In genomic region chr19:5841999-5842784, GRCm38 (mm10) we compare ENCODE assay signal across 8 mouse cellular contexts. TPM values are rescaled to one million over a fixed set of nuclear protein-coding genes. Genes with fewer than 3 reads are reported as not detected.
DNase-seq lines count a peak whose midpoint lies in the region; ATAC-seq and TF ChIP-seq lines count a peak whose summit lies in the region.

No protein-coding gene starts in this region.

- H3K27ac ChIP-seq in spleen, adult 2 months (ENCODE audit: insufficient read depth, low read length): peak overlapping the region; percentile 69
- peak overlapping the region; percentile 45; the same call in 1 of the 2 replicates for H3K27ac ChIP-seq in hindbrain, embryonic 14.5 days
- H3K27ac ChIP-seq in neural tube, embryonic 12.5 days: no peak overlapping the region

- peaks cover 10% of the 10 kb centered on the region; the same call in 1 of the 2 replicates for H3K4me1 ChIP-seq in spleen, adult 2 months (ENCODE audit: control insufficient read depth, insufficient read depth, insufficient read length)
- peaks cover 47% of the 10 kb centered on the region for H3K4me1 ChIP-seq in hindbrain, embryonic 14.5 days (replicated peaks; ENCODE audit: control insufficient read depth, insufficient read depth, low read length)
- H3K4me1 ChIP-seq in neural tube, embryonic 12.5 days: peaks cover 47% of the 10 kb centered on the region

- peak; percentile 5 for DNase-seq in adrenal gland, adult 8-10 months
- no peak for DNase-seq in adrenal gland, adult 18-20 months (ENCODE audit: low spot score in 2 of 2)
- no peak for DNase-seq in spleen, adult 2 months (ENCODE audit: low read depth in 1 of 2, low spot score in 2 of 2)
- DNase-seq in spleen, postnatal 14 days (ENCODE audit: low spot score in 2 of 2): no peak
- no peak for DNase-seq in hindbrain, embryonic 14.5 days (ENCODE audit: low spot score)
- no peak for DNase-seq in left cerebral cortex, postnatal 10 days (ENCODE audit: extremely low spot score in 1 of 2, low spot score in 2 of 2)
- no peak for DNase-seq in layer of hippocampus, adult 18-20 months (ENCODE audit: low spot score in 2 of 2)

- ATAC-seq in hindbrain, embryonic 14.5 days (ENCODE audit: low FRiP score): no peak
- ATAC-seq in neural tube, embryonic 12.5 days (ENCODE audit: low FRiP score, low read depth): no peak

- no peak for TF ChIP-seq POLR2A in spleen, adult 2 months (IDR thresholded peaks at IDR 0.05; ENCODE audit: low read depth, low read length)

- no peak overlapping the region for H3K9ac ChIP-seq in hindbrain, embryonic 14.5 days
- no peak overlapping the region for H3K9ac ChIP-seq in neural tube, embryonic 12.5 days

- WGBS in spleen, adult 2 months: 18% methylated on average over 5 of the region's 5 CpGs
- 40% methylated on average over 5 of the region's 5 CpGs for WGBS in hindbrain, embryonic 14.5 days
- WGBS in neural tube, embryonic 12.5 days: 44% methylated on average over 5 of the region's 5 CpGs

- no peak for TF ChIP-seq CTCF in spleen, adult 2 months (IDR thresholded peaks at IDR 0.05; ENCODE audit: extremely low read depth, insufficient read depth, insufficient read length, insufficient replicate concordance)

- H3K27me3 ChIP-seq in spleen, adult 2 months (ENCODE audit: control insufficient read depth, insufficient read depth, low read length): no peaks in the 10 kb centered on the region
- H3K27me3 ChIP-seq in hindbrain, embryonic 14.5 days (ENCODE audit: control insufficient read depth, insufficient read depth, low read length): no peaks in the 10 kb centered on the region
- H3K27me3 ChIP-seq in neural tube, embryonic 12.5 days (replicated peaks): no peaks in the 10 kb centered on the region

- peak overlapping the region; percentile 72 for H3K4me3 ChIP-seq in spleen, adult 2 months (ENCODE audit: extremely low read depth, insufficient read depth, insufficient read length)
- H3K4me3 ChIP-seq in hindbrain, embryonic 14.5 days (replicated peaks; ENCODE audit: low read length): no peak overlapping the region
- H3K4me3 ChIP-seq in neural tube, embryonic 12.5 days: no peak overlapping the region

- H3K4me2 ChIP-seq in hindbrain, embryonic 14.5 days (replicated peaks): no peak overlapping the region; the same call in 1 of the 2 replicates
- peak overlapping the region; percentile 68 for H3K4me2 ChIP-seq in neural tube, embryonic 12.5 days (replicated peaks)

- intact Hi-C loops in left cerebral cortex, postnatal 10 days (cut with DNase I): no loop called here

- H3K9me3 ChIP-seq in hindbrain, embryonic 14.5 days (ENCODE audit: control insufficient read depth, low read length): no peaks in the 10 kb centered on the region
- no peaks in the 10 kb centered on the region for H3K9me3 ChIP-seq in neural tube, embryonic 12.5 days

- H3K36me3 ChIP-seq in spleen, adult 2 months (ENCODE audit: control insufficient read depth, insufficient read depth, low read length): no peaks in the 10 kb centered on the region
- no peaks in the 10 kb centered on the region for H3K36me3 ChIP-seq in hindbrain, embryonic 14.5 days (replicated peaks; ENCODE audit: control insufficient read depth, insufficient read depth)
- H3K36me3 ChIP-seq in neural tube, embryonic 12.5 days: no peaks in the 10 kb centered on the region

RNA-seq across cellular contexts. Expression of gene Frmd8, which starts 32.9 kb away (rescaled TPM):
- 10 to 100 TPM; 47.6 to 55.2 (median 53.4) TPM for total RNA-seq in adrenal gland, adult 8-10 months (2022)
- 10 to 100 TPM; 21.1 to 42.8 TPM for total RNA-seq in adrenal gland, adult 18-20 months (2021)
- polyA plus RNA-seq in spleen, adult 2 months (2012; rRNA removed): 42.3 and 43.9 TPM in 2 replicates
- polyA plus RNA-seq in hindbrain, embryonic 14.5 days (2014; fragmentation: Nextera tagmentation; extraction: Ambion mirVana): 11.3 and 13.1 TPM in 2 replicates
- polyA plus RNA-seq in neural tube, embryonic 12.5 days (2016; fragmentation: Nextera tagmentation; extraction: Ambion mirVana): 27.0 and 33.0 TPM in 2 replicates
- 10 to 100 TPM; 10.7 to 12.4 TPM for total RNA-seq in left cerebral cortex, postnatal 10 days (2021)
- total RNA-seq in layer of hippocampus, adult 18-20 months (2021): 10 to 100 TPM; 12.7 to 13.0 TPM

RNA-seq across cellular contexts. Expression of gene Slc25a45, which starts 35.4 kb away (rescaled TPM):
- 10 to 100 TPM; 12.8 to 21.7 (median 17.5) TPM for total RNA-seq in adrenal gland, adult 8-10 months (2022)
- total RNA-seq in adrenal gland, adult 18-20 months (2021): 10 to 100 TPM in 1 of 2 experiments, 1 to 10 TPM in 1; 4.9 to 19.0 TPM
- 36.6 and 37.6 TPM in 2 replicates for polyA plus RNA-seq in spleen, adult 2 months (2012; rRNA removed)
- polyA plus RNA-seq in hindbrain, embryonic 14.5 days (2014; fragmentation: Nextera tagmentation; extraction: Ambion mirVana): 1.5 and 2.5 TPM in 2 replicates
- polyA plus RNA-seq in neural tube, embryonic 12.5 days (2016; fragmentation: Nextera tagmentation; extraction: Ambion mirVana): 1.7 and 2.5 TPM in 2 replicates
- total RNA-seq in left cerebral cortex, postnatal 10 days (2021): 1 to 10 TPM; 3.4 to 3.8 TPM
- 1 to 10 TPM; 2.9 to 3.2 TPM for total RNA-seq in layer of hippocampus, adult 18-20 months (2021)

RNA-seq across cellular contexts. Expression of gene Tigd3, which starts 51.8 kb away (rescaled TPM):
- 1 to 10 TPM in 3 of 4 experiments, under 1 TPM in 1; 0.93 to 3.5 (median 1.6) TPM for total RNA-seq in adrenal gland, adult 8-10 months (2022)
- total RNA-seq in adrenal gland, adult 18-20 months (2021): 1 to 10 TPM in 1 of 2 experiments, under 1 TPM in 1; 0.90 to 1.1 TPM
- polyA plus RNA-seq in spleen, adult 2 months (2012; rRNA removed): 1.3 TPM in 2 replicates
- 6.1 and 9.4 TPM in 2 replicates for polyA plus RNA-seq in hindbrain, embryonic 14.5 days (2014; fragmentation: Nextera tagmentation; extraction: Ambion mirVana)
- 10.5 and 11.8 TPM in 2 replicates for polyA plus RNA-seq in neural tube, embryonic 12.5 days (2016; fragmentation: Nextera tagmentation; extraction: Ambion mirVana)
- 1 to 10 TPM; 6.5 to 8.1 TPM for total RNA-seq in left cerebral cortex, postnatal 10 days (2021)
- total RNA-seq in layer of hippocampus, adult 18-20 months (2021): 1 to 10 TPM; 2.5 TPM
